Mouse (Mus musculus) liver, adult 2 months (tissue): ENCODE results near the gene C5ar1.
"Not testable (repeated sequence)": the region's sequence is repeated elsewhere in the genome, so short reads cannot be mapped to it uniquely, and the experiment has no call there.

Source experiments
- CTCF ChIP-seq: fragments of 200-500 bp; IDR thresholded peaks from 2 replicates; pipeline ENCODE4 v1.5.1; 2011; ENCODE audit warnings: low read depth, low read length, control low read depth
- POLR2A ChIP-seq: fragments of 200-500 bp; IDR thresholded peaks from 2 replicates; pipeline ENCODE4 v1.6.1; 2011; ENCODE audit warnings: low read length, control low read depth; ENCODE audit not compliant: insufficient read depth; ENCODE audit errors: extremely low read depth

- not testable (repeated sequence) for TF ChIP-seq POLR2A, CTCF
Measured at GRCm38 (mm10) chr7:16255963-16256362, 3.4 kb downstream of the C5ar1 start.
